Mouse (Mus musculus): ENCODE results near the gene Cd300ld2. TPM values are rescaled to one million over a fixed set of nuclear protein-coding genes. Genes with fewer than 3 reads are reported as not detected.

Gene Cd300ld2
- polyA plus RNA-seq, 1 experiment = not detected

DNA sequence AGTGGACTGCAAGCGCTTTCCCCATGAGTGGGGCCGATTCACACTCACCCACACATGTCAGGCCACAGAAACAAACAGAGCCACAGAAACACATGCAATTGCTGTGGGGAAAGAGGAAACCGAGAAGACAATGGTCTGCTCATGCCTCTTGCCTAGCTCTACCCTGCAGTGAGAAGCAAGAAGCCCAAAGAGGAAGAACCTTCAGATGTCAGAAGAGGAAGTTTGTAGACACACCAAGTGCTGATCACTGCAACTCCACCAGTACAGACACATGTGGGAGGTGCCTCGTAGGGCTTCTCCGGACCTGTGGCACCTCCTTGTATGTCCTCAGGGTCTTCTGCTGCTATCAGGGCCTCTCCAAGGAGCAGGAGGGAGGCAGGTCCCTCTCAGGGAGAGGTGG, 11.9 kb downstream of the Cd300ld2 start:
- Histone ChIP-seq H3K4me3 (replicated peaks; ENCODE audit: control insufficient read depth, low read depth, low read length) (peak overlapping the region; percentile 44), H3K27ac (ENCODE audit: control insufficient read depth, insufficient read depth, low read depth, low read length, poor library complexity) (peak overlapping the region; percentile 99), H3K4me1 (ENCODE audit: control insufficient read depth, insufficient read depth, low read length) (peaks cover 10% of the 10 kb centered on the region)
- WGBS = 8% methylated on average over 5 of the region's 5 CpGs
- TF ChIP-seq CTCF (IDR thresholded peaks at IDR 0.05; ENCODE audit: control insufficient read depth, insufficient read depth, low read length) (no peak), POLR2A (IDR thresholded peaks at IDR 0.05; ENCODE audit: borderline replicate concordance, control insufficient read depth, low read depth, low read length) (no peak)

GRCm38 (mm10) chr11:115001474-115002040, 14.4 kb downstream of the Cd300ld2 start, which contains the start of gene Cd300c2:
TSS of gene Cd300c2 (minus strand) at chr11:115001880.
- peak within 1 kb of the TSS; percentile 57 for H3K4me3 ChIP-seq (replicated peaks; ENCODE audit: control insufficient read depth, low read depth, low read length)
- TF ChIP-seq POLR2A (IDR thresholded peaks at IDR 0.05; ENCODE audit: borderline replicate concordance, control insufficient read depth, low read depth, low read length) = no peak
- TF ChIP-seq CTCF (IDR thresholded peaks at IDR 0.05; ENCODE audit: control insufficient read depth, insufficient read depth, low read length) = no peak
- WGBS = 18% methylated on average over 7 of the region's 7 CpGs
- peak within 1 kb of the TSS; percentile 85 for H3K27ac ChIP-seq (ENCODE audit: control insufficient read depth, insufficient read depth, low read depth, low read length, poor library complexity)
- peaks cover 10% of the 10 kb centered on the region for H3K4me1 ChIP-seq (ENCODE audit: control insufficient read depth, insufficient read depth, low read length)

DNA sequence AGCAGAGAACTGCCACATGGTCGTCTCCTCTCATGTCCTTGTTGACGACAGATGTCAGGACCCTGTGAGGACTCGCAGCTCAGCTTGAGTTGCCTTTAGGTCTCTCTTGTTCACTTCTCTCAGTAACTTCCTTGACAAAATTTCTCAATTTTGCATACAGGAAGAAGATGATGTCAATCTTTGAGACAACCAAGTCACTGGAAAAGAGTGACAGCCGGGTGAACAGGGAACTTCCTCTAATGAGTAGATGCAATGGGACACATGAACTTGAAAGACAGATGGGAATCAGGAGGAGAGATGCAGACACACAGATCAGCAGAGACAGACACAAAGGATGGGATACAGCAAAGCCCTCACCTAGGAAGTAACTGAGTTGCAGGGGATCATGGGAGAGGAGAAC, 26.2 kb downstream of the Cd300ld2 start, which contains the start of gene Cd300ld:
Gene Cd300ld (minus strand): TSS at position 130 of the 400 bp plus-strand sequence.
- WGBS = 14% methylated on average over 4 of the region's 4 CpGs
- TF ChIP-seq CTCF (IDR thresholded peaks at IDR 0.05; ENCODE audit: control insufficient read depth, insufficient read depth, low read length) (no peak), POLR2A (IDR thresholded peaks at IDR 0.05; ENCODE audit: borderline replicate concordance, control insufficient read depth, low read depth, low read length) (no peak)
- peak within 1 kb of the TSS; percentile 46 for H3K4me3 ChIP-seq (replicated peaks; ENCODE audit: control insufficient read depth, low read depth, low read length)
- peak within 1 kb of the TSS; percentile 83 for H3K27ac ChIP-seq (ENCODE audit: control insufficient read depth, insufficient read depth, low read depth, low read length, poor library complexity)
- H3K4me1 ChIP-seq (ENCODE audit: control insufficient read depth, insufficient read depth, low read length) = peaks cover 2% of the 10 kb centered on the region; the same call in 1 of the 2 replicates

DNA sequence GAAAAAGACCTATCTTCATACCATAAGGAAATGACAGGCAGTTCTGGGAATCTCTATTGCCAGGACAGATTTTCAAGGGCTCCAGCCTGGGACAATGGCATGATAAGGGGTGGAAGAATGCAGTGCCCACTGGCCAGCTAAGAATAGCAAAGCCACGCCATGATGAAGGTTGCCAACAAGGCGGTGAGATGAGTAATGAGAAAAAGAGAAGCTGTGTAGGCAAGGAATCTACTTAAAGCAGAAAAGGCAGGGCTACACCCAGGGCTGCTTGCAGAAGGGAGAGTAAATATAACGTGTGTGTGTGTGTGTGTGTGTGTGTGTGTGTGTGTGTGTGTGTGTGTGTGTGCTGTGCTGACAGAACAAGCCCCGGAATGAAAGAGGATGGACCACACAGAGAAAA, 34.1 kb downstream of the Cd300ld2 start:
- no peaks in the 10 kb centered on the region; the same call in 1 of the 2 replicates for H3K4me1 ChIP-seq (ENCODE audit: control insufficient read depth, insufficient read depth, low read length)
- no peak overlapping the region for H3K27ac ChIP-seq (ENCODE audit: control insufficient read depth, insufficient read depth, low read depth, low read length, poor library complexity)
- TF ChIP-seq POLR2A (IDR thresholded peaks at IDR 0.05; ENCODE audit: borderline replicate concordance, control insufficient read depth, low read depth, low read length) = no peak
- TF ChIP-seq CTCF (IDR thresholded peaks at IDR 0.05; ENCODE audit: control insufficient read depth, insufficient read depth, low read length) = no peak
- H3K4me3 ChIP-seq (replicated peaks; ENCODE audit: control insufficient read depth, low read depth, low read length) = no peak overlapping the region
- WGBS = 59% methylated on average over 4 of the region's 4 CpGs

GRCm38 (mm10) chr11:114972726-114973125, 43.3 kb downstream of the Cd300ld2 start:
- no peak for TF ChIP-seq CTCF (IDR thresholded peaks at IDR 0.05; ENCODE audit: control insufficient read depth, insufficient read depth, low read length)
- no peak for TF ChIP-seq POLR2A (IDR thresholded peaks at IDR 0.05; ENCODE audit: borderline replicate concordance, control insufficient read depth, low read depth, low read length)
- H3K4me1 ChIP-seq (ENCODE audit: control insufficient read depth, insufficient read depth, low read length) = peaks cover 2% of the 10 kb centered on the region; the same call in 1 of the 2 replicates
- H3K27ac ChIP-seq (ENCODE audit: control insufficient read depth, insufficient read depth, low read depth, low read length, poor library complexity) = no peak overlapping the region
- no peak overlapping the region for H3K4me3 ChIP-seq (replicated peaks; ENCODE audit: control insufficient read depth, low read depth, low read length)
- 81% methylated on average over 10 of the region's 10 CpGs for WGBS

DNA sequence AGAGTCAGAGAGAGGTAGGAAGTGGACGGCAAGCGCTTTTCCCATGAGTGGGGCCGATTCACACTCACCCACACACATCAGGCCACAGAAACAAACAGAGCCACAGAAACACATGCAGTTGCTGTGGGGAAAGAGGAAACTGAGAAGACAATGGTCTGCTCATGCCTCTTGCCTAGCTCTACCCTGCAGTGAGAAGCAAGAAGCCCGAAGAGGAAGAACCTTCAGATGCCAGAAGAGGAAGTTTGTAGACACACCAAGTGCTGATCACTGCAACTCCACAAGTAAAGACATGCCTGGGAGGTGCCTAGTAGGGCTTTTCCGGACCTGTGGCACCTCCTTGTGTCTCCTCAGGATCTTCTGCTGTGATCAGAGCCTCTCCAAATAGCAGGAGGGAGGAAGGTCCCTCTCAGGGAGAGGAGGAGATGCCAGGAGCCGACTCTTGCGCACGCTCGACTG, 47.2 kb downstream of the Cd300ld2 start, which contains the start of gene Cd300c:
Gene Cd300c (minus strand): TSS at position 406 of the 456 bp plus-strand sequence.
- peak within 1 kb of the TSS; percentile 77 for H3K27ac ChIP-seq (ENCODE audit: control insufficient read depth, insufficient read depth, low read depth, low read length, poor library complexity)
- H3K4me1 ChIP-seq (ENCODE audit: control insufficient read depth, insufficient read depth, low read length) = peaks cover 6% of the 10 kb centered on the region

DNA sequence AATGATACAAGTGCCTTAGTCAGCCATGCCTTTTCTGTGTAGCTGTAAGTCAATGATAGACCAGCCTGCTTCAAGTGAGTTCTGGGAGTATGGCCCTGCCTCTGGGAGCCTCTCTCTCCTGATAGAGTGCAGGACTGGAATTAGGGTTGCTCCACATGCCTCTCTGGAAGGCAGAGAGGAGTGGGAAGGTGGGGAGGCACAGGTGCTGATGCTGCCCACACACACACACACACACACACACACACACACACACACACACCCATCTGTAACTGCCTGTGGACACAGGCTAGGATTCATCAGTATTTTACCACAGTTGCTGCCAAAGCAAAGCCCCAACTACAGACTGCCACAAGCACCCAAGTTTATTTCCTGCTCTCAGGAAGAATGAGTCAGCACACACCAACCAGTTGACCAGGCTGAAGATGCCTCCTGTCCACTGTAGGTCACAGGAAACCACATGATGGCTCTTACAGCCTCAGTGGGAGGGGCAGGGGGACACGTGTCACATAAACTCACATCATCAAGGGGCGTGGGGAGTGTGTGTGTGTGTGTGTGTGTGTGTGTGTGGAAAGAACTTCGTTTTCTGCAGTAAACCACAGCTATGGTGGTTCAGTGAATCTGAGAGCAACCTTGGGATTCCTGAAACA, 50.7 kb downstream of the Cd300ld2 start:
- 6% methylated on average over 3 of the region's 3 CpGs for WGBS
- H3K4me3 ChIP-seq (replicated peaks; ENCODE audit: control insufficient read depth, low read depth, low read length) = no peak overlapping the region
- H3K4me1 ChIP-seq (ENCODE audit: control insufficient read depth, insufficient read depth, low read length) = peaks cover 6% of the 10 kb centered on the region
- no peak for TF ChIP-seq CTCF (IDR thresholded peaks at IDR 0.05; ENCODE audit: control insufficient read depth, insufficient read depth, low read length)
- no peak for TF ChIP-seq POLR2A (IDR thresholded peaks at IDR 0.05; ENCODE audit: borderline replicate concordance, control insufficient read depth, low read depth, low read length)
- H3K27ac ChIP-seq (ENCODE audit: control insufficient read depth, insufficient read depth, low read depth, low read length, poor library complexity) = peak overlapping the region; percentile 66

More for the DNA sequence above, 47.2 kb downstream of the Cd300ld2 start, which contains the start of gene Cd300c:
- WGBS = 35% methylated on average over 9 of the region's 9 CpGs
- TF ChIP-seq POLR2A (IDR thresholded peaks at IDR 0.05; ENCODE audit: borderline replicate concordance, control insufficient read depth, low read depth, low read length) = no peak
- TF ChIP-seq CTCF (IDR thresholded peaks at IDR 0.05; ENCODE audit: control insufficient read depth, insufficient read depth, low read length) = no peak
- H3K4me3 ChIP-seq (replicated peaks; ENCODE audit: control insufficient read depth, low read depth, low read length) = no peak within 1 kb of the TSS

- TF ChIP-seq POLR2A (IDR thresholded peaks at IDR 0.05; ENCODE audit: borderline replicate concordance, control insufficient read depth, low read depth, low read length) (no peak), CTCF (IDR thresholded peaks at IDR 0.05; ENCODE audit: control insufficient read depth, insufficient read depth, low read length) (no peak)
- Histone ChIP-seq H3K4me3 (replicated peaks; ENCODE audit: control insufficient read depth, low read depth, low read length) (no peak overlapping the region), H3K4me1 (ENCODE audit: control insufficient read depth, insufficient read depth, low read length) (peaks cover 5% of the 10 kb centered on the region), H3K27ac (ENCODE audit: control insufficient read depth, insufficient read depth, low read depth, low read length, poor library complexity) (peak overlapping the region; percentile 10; the same call in 1 of the 2 replicates)
- 0% methylated on average over 1 of the region's 1 CpGs for WGBS
Observed at GRCm38 (mm10) chr11:114960369-114960768, 55.6 kb downstream of the Cd300ld2 start.

Other genes starting within 250 kb of the Cd300ld2 start
- gene Btbd17, start 220.2 kb downstream of the Cd300ld2 start, polyA plus RNA-seq (2011; ENCODE audit: insufficient read depth, insufficient read length, low replicate concordance, missing spikeins) = not detected in 2 replicates
- gene Gpr142, start 217.3 kb downstream of the Cd300ld2 start, polyA plus RNA-seq (2011; ENCODE audit: insufficient read depth, insufficient read length, low replicate concordance, missing spikeins) = not detected in 2 replicates
- gene Gprc5c, start 165.0 kb downstream of the Cd300ld2 start, polyA plus RNA-seq (2011; ENCODE audit: insufficient read depth, insufficient read length, low replicate concordance, missing spikeins) = 1.1 and 1.4 TPM in 2 replicates
- gene Cd300a, start 126.2 kb downstream of the Cd300ld2 start, polyA plus RNA-seq (2011; ENCODE audit: insufficient read depth, insufficient read length, low replicate concordance, missing spikeins) = 4.7 and 15.1 TPM in 2 replicates
- gene Cd300lb, start 81.8 kb downstream of the Cd300ld2 start, polyA plus RNA-seq (2011; ENCODE audit: insufficient read depth, insufficient read length, low replicate concordance, missing spikeins) = 3.1 and 17.5 TPM in 2 replicates
- 4.0 and 12.7 TPM in 2 replicates for gene Cd300c, start 47.0 kb downstream of the Cd300ld2 start, polyA plus RNA-seq (2011; ENCODE audit: insufficient read depth, insufficient read length, low replicate concordance, missing spikeins)
- 5.2 and 10.5 TPM in 2 replicates for gene Cd300ld, start 26.3 kb downstream of the Cd300ld2 start, polyA plus RNA-seq (2011; ENCODE audit: insufficient read depth, insufficient read length, low replicate concordance, missing spikeins)
- 5.5 and 21.7 TPM in 2 replicates for gene Cd300c2, start 14.3 kb downstream of the Cd300ld2 start, polyA plus RNA-seq (2011; ENCODE audit: insufficient read depth, insufficient read length, low replicate concordance, missing spikeins)
- 1.8 TPM in 1 of 2 replicates, not detected in the other for gene Cd300ld4, start 10.8 kb upstream of the Cd300ld2 start, polyA plus RNA-seq (2011; ENCODE audit: insufficient read depth, insufficient read length, low replicate concordance, missing spikeins)
- gene Cd300ld5, start 21.6 kb upstream of the Cd300ld2 start, polyA plus RNA-seq (2011; ENCODE audit: insufficient read depth, insufficient read length, low replicate concordance, missing spikeins) = 1.8 TPM in 1 of 2 replicates, not detected in the other
- 1.8 and 3.9 TPM in 2 replicates for gene Cd300ld3, start 32.2 kb upstream of the Cd300ld2 start, polyA plus RNA-seq (2011; ENCODE audit: insufficient read depth, insufficient read length, low replicate concordance, missing spikeins)
- gene Cd300e, start 46.0 kb upstream of the Cd300ld2 start, polyA plus RNA-seq (2011; ENCODE audit: insufficient read depth, insufficient read length, low replicate concordance, missing spikeins) = not detected in 2 replicates
- 5.3 and 11.6 TPM in 2 replicates for gene Rab37, start 75.2 kb upstream of the Cd300ld2 start, polyA plus RNA-seq (2011; ENCODE audit: insufficient read depth, insufficient read length, low replicate concordance, missing spikeins)
- gene Cd300lf, start 117.8 kb upstream of the Cd300ld2 start, polyA plus RNA-seq (2011; ENCODE audit: insufficient read depth, insufficient read length, low replicate concordance, missing spikeins) = 39.9 and 79.7 TPM in 2 replicates
- gene Slc9a3r1, start 147.1 kb upstream of the Cd300ld2 start, polyA plus RNA-seq (2011; ENCODE audit: insufficient read depth, insufficient read length, low replicate concordance, missing spikeins) = 21.9 and 51.0 TPM in 2 replicates
- 3.1 and 5.8 TPM in 2 replicates for gene Tmem104, start 171.3 kb upstream of the Cd300ld2 start, polyA plus RNA-seq (2011; ENCODE audit: insufficient read depth, insufficient read length, low replicate concordance, missing spikeins)
- gene Nat9, start 171.7 kb upstream of the Cd300ld2 start, polyA plus RNA-seq (2011; ENCODE audit: insufficient read depth, insufficient read length, low replicate concordance, missing spikeins) = 19.4 and 24.2 TPM in 2 replicates